Mouse (Mus musculus): ENCODE results near the gene Gm17019. TPM values are rescaled to one million over a fixed set of nuclear protein-coding genes. Genes with fewer than 3 reads are reported as not detected.

Gm17019 gene
- polyA plus RNA-seq, 1 experiment from 2014 or later: not detected

Other genes with a start within 250 kb of the Gm17019 start
- not detected in 2 replicates for gene Gm9758, start 118.1 kb downstream of the Gm17019 start, polyA plus RNA-seq (2014; fragmentation: Nextera tagmentation; extraction: Ambion mirVana)
- not detected in 2 replicates for gene Speer4e, start 94.6 kb downstream of the Gm17019 start, polyA plus RNA-seq (2014; fragmentation: Nextera tagmentation; extraction: Ambion mirVana)
- gene Gm10354, start 54.1 kb downstream of the Gm17019 start, polyA plus RNA-seq (2014; fragmentation: Nextera tagmentation; extraction: Ambion mirVana): not detected in 2 replicates